Mouse (Mus musculus): ENCODE measurements around the gene Erbb3.
A peak's percentile ranks its signal among the peaks of the same experiment; 100 is the strongest.
"Not testable (repeated sequence)": the region's sequence is repeated elsewhere in the genome, so short reads cannot be mapped to it uniquely, and the experiment has no call there.

Gene Erbb3

DNA sequence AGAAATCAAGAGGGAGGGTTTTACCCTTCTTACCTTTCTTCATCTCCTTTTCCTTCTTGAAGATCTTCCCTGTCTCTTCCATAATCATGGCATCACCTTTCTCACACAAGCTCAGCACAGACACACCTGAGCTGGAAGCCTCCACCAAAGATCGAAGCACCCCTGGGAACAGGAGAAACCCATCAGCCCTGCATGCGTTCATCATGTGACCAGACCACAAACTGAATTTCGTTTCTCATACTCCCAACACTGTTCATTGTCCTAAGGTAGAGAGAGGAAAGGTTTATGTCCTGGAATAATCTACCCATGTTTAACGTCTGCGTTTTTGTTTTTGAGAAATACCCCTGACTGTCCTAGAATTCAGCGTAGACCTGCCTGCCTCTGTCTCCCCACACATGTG is 25.9 kb downstream of the Erbb3 start:
- no peak for DNase-seq (ENCODE audit: inconsistent age in 2 of 2, low spot score in 1 of 2)

DNA sequence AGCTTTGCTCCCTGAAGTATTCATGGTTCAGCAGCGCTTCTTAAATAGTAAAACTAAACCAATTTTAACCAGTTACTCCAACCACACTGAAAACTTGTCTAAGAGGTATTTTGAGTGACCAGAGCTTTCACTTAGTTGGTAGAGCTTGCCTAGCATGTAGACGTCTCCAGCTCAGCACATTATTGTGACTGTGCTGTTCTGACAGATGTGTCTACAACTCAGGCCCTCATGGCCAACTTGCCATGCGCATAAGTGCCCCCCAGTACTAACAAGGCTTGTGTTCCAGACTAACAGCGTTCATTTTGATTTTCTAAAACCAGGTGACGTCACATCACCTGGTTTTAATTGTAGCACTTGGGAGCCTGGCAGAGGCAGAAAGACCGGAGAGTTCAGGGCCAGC is 32.5 kb downstream of the Erbb3 start:
- DNase-seq (ENCODE audit: inconsistent age in 2 of 2, low spot score in 1 of 2) = no peak

DNA sequence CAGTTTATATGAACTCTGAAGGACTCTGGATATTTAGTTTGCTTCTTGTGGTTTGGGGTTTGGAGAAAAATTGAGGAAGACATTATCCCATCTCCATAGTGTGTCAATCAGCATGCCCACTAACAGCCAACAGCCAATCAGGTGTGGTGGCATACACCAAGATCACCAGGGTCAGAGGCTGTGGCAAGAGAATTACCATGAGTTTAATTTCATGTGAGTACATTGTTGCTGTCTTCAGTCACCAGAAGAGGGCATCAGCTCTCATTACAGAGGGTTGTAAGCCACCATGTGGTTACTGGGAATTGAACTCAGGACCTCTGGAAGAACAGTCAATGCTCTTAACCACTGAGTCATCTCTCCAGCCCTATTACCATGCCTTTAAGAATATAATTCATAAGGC is 33.2 kb downstream of the Erbb3 start:
- DNase-seq (ENCODE audit: inconsistent age in 2 of 2, low spot score in 1 of 2) = no peak

DNA sequence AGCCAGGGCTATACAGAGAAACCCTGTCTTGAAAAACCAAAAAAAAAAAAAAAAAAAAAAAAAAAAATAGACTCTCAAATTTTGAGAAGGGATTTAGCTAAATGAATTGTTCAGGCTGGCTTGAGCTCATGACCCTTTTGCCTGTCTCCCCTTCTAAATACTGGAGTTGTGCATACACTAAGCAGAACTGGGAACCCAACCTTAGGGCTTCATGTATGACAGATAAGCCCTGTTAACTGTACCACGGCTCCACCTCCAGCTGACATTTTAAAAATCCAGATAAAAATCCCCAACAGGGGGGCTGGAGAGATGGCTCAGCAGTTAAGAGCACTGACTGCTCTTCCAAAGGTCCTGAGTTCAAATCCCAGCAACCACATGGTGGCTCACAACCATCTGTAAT is 33.9 kb downstream of the Erbb3 start:
- DNase-seq (ENCODE audit: inconsistent age in 2 of 2, low spot score in 1 of 2) = not testable (repeated sequence)

DNA sequence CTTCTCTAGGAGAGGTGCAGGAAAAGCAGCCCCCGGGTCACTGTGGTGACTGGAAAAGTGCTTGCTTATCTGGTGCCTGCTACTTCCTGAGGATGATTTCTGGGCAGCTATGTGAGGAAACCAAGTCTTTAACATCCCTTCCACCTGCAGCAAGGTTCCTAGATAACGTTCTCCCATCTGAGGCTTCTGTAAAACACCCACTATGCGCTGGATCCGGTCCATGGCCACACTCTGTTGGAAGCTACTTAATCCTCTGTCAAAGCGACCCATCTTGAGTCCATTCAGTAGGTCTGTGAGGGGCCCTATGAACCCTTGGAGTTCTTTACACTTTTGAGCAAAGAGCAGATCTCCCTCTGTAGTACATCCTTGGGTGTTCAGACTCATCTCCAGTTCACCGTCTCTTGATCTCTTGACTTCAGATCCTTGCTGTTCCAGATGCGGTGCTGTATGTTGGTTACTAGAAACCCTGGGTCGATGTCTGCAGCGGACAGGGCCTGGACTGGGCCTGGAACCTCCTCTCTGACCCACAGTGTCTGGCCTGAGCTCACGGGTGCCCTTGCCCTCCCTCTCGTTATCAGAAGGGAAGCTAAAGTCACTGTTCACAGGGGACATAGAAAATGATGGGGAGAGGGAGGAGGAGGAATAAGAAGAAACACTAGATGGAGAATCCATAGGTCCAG is 39.2 kb downstream of the Erbb3 start:
- peak; percentile 26 to 53 for DNase-seq (ENCODE audit: inconsistent age in 2 of 2, low spot score in 1 of 2)

DNA sequence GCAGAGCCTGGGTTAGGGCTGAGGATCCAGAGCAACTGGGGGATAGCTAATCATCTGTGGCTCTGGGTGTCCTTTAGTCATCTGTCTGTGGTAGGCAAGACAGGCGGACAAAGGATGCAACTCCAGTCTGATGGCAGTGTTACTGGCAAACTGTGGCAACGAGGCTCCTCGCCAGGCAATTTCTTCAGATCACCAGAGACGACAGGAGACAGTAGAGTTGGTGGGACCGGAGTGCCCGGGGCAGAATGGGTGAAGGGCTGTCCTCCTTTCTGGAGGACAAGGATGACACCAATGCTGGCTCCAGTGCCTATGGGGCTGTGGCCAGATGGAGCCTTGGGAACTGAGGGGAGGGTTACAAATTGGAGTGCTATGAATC is 39.8 kb downstream of the Erbb3 start:
- DNase-seq (ENCODE audit: inconsistent age in 2 of 2, low spot score in 1 of 2) = peak; percentile 56 to 73

DNA sequence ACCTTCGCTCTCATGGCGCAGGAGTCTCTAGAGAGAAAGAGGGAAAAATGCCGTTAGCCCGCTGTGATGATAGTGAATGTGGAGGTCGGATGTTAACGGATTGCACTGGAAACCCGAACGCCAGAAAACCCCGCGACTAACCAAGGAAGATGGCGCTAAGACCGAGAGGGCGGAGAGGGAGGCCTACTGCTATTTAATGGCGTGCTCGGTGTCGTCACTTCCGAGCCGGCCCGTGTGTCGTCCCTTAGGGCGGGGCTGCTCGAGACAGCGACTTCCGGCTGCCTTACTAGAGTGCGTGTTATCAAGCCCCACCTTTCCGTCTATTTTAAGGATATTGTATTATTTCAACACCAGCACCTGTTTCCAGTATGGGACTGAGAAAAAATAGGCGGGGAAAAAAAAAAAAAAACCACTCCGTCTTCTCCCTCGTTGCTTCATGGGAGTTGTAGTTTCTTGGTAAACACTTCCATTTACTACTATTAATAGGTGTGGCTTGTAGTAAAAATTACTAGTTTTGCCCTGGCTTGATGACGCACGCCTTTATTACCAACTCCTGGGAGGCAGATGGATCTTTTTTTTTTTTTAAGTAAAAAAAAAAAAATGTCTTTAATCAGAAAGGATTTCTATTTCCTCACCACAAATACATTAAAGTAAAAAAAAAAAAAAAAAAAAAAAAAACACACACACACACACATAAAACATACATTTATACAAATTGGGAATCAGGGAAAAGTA is 40.3 kb downstream of the Erbb3 start, which contains the start of gene Rpl41:
Gene Rpl41, minus strand, starts transcription at position 359 of the 735 bp plus-strand sequence.
- DNase-seq (ENCODE audit: inconsistent age in 2 of 2, low spot score in 1 of 2) = peak; percentile 94 to 97

DNA sequence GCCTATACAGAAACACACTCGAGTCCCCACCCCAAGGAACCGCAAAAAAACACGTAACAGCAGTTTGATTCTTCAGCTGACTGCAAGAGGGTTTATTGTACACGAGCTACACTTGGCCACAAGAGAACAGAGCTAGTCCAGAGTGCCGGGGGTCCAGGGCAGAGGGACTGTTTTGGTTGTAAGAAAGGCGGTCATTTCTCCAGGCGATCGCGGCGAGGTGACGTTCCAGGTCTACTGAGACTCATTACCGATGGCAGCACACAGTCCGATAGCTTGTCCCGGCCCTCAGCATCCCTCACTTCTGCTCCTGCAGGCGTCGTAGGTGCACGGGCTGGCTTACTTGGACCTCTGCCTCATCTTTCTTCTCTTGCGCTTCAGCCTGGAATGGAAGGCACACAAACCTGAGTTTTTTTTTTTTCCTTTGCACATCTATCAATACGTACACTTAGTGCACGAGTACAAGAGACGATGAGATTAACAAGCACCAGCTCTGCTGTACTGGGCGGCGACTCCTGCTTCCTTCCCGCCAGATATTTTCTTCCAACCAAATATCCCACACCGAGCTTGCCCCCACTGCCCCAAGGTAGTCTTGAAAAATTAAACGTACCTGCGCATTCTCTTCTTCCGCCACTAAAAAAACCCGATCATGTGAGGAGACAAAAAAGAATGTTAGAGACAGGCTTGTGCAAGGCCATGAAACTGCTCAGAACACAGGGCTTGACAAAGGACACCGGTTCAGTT is 41.2 kb downstream of the Erbb3 start:
- DNase-seq (ENCODE audit: inconsistent age in 2 of 2, low spot score in 1 of 2) = not testable (repeated sequence)

DNA sequence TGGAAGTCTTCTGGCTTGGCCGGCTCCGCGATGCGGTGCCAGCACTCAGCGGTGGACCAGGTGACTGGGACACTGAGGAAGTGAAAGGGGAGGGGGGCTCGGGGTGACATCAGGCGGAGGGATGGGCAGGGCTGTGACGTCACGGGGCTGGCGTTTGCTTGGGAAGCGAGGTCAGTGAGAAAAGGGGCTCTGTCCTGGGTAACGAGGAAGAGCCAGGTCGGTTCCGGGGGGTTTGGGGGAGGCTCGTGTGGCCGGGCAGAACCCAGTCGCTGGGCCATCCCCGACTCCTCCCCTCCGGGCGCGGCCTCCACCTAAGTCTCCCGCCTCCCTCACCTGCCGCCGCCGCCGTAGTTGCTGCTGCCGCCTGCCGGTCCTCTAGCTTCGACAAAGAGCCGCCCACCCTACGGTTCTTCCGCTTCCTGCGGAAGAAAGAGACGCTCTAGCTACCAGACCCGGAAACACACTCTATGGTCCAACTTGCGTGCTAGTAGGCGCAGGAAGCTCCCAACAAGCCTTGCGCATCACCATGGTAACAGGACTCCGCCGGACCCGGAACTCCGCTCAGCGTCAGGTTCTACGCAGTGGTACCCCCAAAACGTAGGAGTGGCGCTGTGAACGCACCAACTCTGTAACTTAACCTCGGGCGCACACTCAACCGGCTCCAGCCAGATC is 42.0 kb downstream of the Erbb3 start, which contains the start of gene Zc3h10:
Gene Zc3h10, minus strand, starts transcription at position 414 of the 672 bp plus-strand sequence.
- DNase-seq (ENCODE audit: inconsistent age in 2 of 2, low spot score in 1 of 2) = peak; percentile 97 to 98

DNA sequence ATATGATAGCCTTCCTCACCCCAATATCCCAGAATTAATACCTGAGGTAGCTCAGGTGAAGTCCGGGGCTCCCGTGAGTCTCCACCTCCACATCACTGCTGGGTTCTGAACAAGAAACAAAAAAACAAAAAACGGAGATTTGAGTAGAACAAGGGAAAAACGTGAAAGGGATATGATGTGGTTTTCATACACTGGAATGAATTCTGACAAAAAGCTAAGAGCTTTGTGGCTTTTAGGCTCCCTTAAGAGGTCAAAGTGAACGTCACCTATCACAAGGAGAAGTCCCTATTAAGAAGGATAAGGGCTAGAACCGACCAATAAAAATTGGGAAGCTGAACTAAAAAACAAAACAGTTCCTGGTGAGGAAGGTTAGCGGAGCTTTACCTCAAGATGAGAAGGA is 42.7 kb downstream of the Erbb3 start:
- no peak for DNase-seq (ENCODE audit: inconsistent age in 2 of 2, low spot score in 1 of 2)

DNA sequence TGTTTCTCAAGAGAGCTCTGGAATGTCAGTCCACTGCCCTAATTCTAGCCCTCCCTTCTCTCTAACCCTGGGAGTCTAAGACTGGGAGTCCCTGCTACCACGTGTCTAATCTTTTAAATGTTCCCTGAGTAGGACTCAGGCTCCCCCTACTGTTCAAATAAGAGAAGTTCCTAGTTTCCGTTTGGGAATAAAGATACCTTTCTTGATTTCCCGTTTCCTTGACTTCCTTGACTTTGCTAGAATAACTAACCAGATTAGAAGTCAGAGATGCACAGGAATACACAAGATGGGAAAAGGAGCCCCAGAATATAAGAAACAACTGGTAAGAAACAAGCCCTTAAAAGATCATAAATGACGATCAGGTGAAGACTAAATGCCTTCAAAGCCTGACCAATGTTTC is 43.1 kb downstream of the Erbb3 start:
- DNase-seq (ENCODE audit: inconsistent age in 2 of 2, low spot score in 1 of 2) = peak in 1 of 2 experiments; percentile 79

DNA sequence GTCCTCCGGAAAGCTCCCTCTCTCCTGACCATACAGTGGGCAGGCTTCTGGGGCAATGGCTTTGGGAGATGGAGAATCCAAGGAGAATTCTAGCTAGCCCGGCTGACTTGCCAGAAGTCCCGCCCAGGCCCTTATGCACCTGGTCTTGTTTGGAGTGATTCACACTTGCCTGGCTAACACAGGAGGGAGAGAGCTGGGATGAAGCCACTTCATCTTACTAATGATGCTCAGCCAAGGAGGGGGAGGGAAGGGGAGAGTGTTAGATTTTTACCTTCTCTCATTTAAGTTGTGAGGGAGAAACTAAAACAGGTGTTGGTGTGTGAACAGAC is 43.9 kb downstream of the Erbb3 start:
- DNase-seq (ENCODE audit: inconsistent age in 2 of 2, low spot score in 1 of 2) = no peak

DNA sequence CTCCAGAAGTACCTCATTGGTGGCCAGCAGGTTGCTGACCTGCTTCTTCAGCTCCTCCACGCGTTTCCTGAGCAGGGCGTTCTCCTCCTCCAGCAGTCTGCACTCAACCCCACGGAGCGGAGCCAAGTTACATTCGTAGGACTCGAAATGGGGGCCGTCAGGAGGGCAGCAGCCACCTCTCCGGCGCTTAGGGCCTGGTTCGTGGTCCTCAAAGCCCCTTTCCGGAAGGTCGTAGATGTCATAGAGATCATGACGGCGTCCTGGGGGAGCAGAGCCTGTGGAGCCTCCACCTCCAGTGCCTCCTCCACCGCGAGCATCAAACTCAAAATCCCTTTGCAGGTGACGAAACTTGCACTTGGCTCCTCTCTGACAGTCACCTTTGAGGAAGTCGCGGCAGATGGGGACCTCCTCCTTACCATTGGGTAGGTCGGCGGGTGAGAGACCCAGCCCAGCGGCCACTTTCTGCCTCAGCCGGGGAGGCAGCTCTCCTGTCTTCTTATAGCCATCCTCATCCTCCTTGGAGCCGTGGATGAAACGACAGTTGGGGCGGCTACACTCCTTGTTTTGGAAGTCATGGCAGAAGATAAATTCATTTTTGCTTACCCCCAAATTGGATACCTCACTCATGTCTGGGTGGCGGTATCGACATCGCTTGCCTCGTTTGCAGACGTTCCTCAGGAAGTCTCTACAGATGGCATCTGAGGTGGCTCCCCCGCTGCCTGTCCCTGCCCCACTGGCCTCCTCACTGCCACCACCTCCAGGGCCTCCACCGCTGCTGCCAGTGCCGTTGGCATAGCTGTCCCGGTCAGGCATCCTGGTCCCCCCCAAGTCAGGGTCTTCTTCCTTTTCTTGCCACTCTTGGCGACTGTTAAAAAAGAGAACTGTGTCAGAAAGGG is 44.5 kb downstream of the Erbb3 start:
- DNase-seq (ENCODE audit: inconsistent age in 2 of 2, low spot score in 1 of 2) = peak in 1 of 2 experiments; percentile 28

DNA sequence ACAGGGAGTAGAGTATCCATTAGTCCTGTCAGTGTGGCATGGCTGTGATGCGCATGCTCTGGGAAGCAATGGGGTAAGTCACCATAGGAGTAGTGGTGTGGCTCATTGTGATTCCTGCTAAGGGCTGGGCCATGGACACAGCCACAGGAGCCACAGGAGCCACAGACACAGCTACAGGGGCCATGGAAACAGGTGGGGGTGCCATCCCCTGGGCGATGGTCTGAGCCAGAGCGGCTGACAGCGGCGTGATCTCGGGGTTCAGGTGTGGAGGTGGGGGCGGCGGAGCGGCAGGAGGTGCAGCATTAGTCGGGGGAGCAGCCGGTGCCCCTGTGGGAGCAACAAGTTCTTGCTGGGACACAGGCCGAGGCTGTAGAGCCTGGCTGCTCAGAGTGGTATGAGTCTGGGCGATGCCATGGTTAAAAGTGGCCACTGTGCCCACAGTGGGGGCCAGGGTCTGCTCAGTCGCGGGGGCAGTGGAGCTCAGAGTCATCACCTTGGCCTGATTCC is 45.2 kb downstream of the Erbb3 start:
- DNase-seq (ENCODE audit: inconsistent age in 2 of 2, low spot score in 1 of 2) = peak in 1 of 2 experiments; percentile 31

DNA sequence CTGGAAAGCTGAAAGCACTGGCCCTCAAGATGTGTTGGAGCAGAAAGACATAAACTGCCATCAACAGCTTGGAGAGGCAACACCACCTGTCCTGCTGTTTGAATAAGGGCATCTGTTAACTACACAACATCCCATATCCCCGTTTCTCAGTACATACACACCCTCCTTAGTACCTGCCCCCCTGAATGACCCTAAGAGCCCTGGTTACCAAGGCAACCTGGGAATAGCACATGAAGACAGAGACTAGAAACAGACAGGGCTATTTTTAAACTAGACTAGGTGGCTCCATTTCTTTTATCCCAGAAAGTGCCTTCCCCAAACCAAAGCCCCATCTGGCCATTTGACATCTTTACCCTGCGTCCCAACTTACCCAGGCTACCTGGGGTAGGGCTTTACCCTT is 46.4 kb downstream of the Erbb3 start:
- no peak for DNase-seq (ENCODE audit: inconsistent age in 2 of 2, low spot score in 1 of 2)

DNA sequence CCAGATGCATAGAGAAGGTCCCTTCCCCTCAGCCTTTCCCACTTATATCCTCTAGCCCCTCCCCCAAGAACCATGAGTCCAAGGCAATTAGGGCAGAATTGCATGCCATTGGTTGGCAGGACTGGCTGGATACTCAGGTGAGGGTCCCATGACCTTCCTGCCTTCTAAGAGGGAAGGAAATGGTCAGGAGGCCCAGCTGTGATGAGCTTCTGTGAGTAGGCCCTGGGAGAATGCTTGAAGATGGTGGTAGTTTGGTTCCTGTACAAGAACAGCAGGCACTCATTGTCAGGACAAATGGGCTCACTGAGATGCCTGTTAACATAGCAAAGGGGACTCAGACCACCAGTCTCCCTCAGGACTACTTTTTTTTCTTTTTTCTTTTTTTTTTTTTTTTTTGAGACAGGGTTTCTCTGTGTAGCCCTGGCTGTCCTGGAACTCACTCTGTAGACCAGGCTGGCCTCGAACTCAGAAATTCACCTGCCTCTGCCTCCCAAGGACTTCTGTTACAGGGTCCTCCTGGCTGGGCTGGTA is 51.0 kb downstream of the Erbb3 start:
- DNase-seq (ENCODE audit: inconsistent age in 2 of 2, low spot score in 1 of 2) = no peak

DNA sequence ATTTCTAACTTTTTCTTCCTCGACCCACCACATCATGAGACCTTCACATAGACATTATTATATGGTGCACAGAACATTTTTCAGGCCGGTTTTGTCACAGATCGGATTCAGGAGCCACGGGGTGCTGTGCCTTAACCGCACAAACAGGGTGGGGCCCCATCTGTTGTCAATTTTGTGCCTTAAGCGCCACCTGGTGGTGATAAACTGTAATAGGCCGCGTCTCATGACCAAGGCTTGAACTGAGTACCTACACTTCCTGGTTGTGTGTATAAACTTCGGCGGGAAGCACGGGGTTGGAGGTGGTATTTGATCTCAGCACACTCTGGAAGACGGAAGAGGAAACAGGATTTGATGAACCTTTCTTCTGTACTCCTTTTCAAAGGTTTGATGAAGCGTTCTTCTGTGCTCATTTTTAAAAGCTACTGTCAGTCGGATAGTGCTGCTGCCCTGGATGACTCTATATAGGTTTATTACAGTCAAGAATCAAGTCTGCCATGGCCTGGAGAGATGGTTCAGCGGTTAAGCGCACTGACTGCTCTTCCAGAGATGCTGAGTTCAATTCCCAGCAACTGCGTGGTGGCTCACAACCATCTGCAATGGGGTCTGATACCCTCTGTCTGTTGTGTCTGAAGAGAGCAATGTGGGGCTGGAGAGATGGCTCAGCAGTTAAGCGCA is 53.0 kb downstream of the Erbb3 start:
- DNase-seq (ENCODE audit: inconsistent age in 2 of 2, low spot score in 1 of 2) = peak; percentile 89 to 97

DNA sequence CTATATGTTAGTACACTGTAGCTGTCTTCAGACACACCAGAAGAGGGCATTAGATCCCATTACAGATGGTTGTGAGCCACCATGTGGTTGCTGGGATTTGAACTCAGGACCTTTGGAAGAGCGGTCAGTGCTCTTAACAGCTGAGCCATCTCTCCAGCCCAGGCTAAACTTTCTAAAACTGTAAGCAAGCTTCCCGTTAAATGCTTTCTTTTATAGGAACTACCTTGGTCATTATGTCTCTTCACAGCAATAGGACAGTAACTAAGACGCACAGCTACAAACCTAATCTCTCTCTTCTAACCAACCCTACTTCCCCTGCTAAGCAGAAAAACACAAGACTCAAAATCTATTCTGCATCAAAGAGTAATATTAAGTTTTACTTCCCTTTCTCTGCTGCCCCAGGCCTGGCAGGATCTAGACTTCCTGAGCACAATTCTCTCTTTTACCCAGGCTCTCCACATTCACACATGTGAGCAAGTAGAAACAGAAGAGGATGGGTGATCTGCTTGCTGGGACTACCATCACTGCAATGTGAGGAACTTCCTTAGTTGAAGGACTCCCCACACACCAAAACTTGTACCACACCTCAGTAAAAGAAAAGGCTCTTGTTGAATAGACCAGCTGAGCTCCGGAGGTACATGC is 53.7 kb downstream of the Erbb3 start:
- DNase-seq (ENCODE audit: inconsistent age in 2 of 2, low spot score in 1 of 2) = no peak

DNA sequence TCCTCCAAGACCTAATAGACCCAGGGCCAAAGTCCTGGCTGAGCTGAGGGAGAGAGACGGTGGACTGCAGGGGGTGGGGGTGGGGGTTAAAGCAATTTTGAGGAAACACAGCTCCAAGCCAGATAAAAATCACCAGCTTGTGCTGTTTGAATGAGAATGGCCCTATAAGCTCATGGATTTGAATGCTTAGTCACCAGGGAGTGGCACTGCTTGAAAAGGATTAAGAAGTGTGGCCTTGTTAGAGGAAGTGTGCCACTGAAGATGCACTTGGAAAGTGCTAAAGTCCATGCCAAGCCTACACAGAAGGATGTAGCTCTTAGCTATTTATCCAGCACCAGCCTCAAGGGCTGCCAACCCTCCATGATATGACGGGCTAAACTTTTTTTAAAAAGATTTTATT is 54.2 kb downstream of the Erbb3 start:
- DNase-seq (ENCODE audit: inconsistent age in 2 of 2, low spot score in 1 of 2) = no peak

Data from adrenal gland, adult (tissue).